Mouse (Mus musculus) urinary bladder, postnatal 10 days (tissue): ENCODE data around the gene Abhd15.

ENCODE experiments used
- DNase-seq: peaks from one replicate; pipeline ENCODE4 v3.0.0; 2022; ENCODE audit warnings: low spot score

Gene Abhd15

GRCm38 (mm10) chr11:77514832-77515636, at the start of gene Abhd15:
TSS of gene Abhd15 (plus strand) at chr11:77515121.
- no peak for DNase-seq

GRCm38 (mm10) chr11:77466544-77466943, 48.4 kb upstream of the Abhd15 start:
- no peak for DNase-seq

- no peak for DNase-seq
Measured at GRCm38 (mm10) chr11:77467157-77467556, 47.8 kb upstream of the Abhd15 start.

- no peak for DNase-seq
Measured at GRCm38 (mm10) chr11:77467784-77468183, 47.1 kb upstream of the Abhd15 start.

GRCm38 (mm10) chr11:77468397-77468796, 46.5 kb upstream of the Abhd15 start:
- DNase-seq = no peak

GRCm38 (mm10) chr11:77471407-77471806, 43.5 kb upstream of the Abhd15 start:
- DNase-seq = no peak

- DNase-seq = no peak
Measured at GRCm38 (mm10) chr11:77472775-77473174, 42.1 kb upstream of the Abhd15 start.

DNA sequence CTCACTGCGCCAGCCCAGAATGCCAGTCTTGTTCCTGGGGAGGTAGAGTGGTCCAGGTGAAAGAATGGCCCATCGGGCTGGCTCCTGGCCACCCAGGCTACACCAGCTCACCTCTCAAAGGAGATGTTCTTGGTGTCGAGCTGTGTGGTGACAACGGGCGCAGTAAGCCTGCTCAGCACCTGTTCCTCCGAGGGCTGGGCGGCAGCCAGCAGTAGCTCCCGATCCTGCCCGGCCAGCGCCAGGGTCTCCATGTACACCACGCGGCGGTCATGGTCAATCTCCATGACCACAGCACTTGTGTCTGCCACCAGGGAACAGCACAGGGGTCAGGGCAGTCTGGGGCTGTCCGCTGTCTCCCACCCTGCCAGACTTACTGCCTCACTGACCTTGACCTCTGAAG, 38.7 kb upstream of the Abhd15 start:
- DNase-seq = no peak

- no peak for DNase-seq
Measured at GRCm38 (mm10) chr11:77476895-77477294, 38.0 kb upstream of the Abhd15 start.

- DNase-seq = no peak
Measured at GRCm38 (mm10) chr11:77483043-77483442, 31.9 kb upstream of the Abhd15 start.

- no peak for DNase-seq
Measured at GRCm38 (mm10) chr11:77483510-77484255, 31.2 kb upstream of the Abhd15 start.

GRCm38 (mm10) chr11:77485229-77485628, 29.7 kb upstream of the Abhd15 start:
- no peak for DNase-seq

GRCm38 (mm10) chr11:77486798-77487197, 28.1 kb upstream of the Abhd15 start:
- DNase-seq = no peak

- DNase-seq = no peak
Measured at GRCm38 (mm10) chr11:77488771-77489581, 25.9 kb upstream of the Abhd15 start.

DNA sequence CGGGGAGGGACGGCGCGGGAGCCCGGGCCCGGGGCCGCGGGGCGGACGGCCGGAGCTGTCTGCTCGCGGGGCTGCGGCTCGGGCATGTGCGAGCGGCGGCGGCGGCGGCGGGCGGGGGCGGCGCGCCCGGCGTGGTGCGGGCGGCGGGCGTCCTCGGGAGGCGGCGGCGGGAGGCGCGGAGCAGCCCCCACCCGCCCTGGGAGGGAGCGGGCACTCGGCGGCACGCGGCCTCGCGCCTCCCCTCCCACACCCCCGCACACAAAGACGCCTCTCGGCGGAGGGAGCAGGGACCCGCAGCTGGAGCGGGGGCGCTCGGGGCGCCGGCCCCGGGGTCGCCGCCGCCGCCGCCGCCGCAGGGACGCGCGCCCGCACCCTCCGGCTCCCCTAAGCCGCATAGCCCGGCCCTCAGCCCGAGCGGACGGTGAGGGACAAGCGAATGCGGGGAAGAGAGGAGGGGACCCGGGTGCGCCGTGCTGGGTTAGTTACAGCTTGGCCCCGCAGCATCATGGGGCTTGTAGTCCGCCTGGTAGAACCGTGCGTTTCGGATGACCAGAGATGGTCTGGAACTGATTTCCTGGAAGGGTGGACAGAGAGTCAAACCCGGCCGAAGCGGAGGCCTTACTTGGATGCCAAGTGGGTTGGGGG, 25.2 kb upstream of the Abhd15 start, which contains the start of gene Ankrd13b:
Ankrd13b (minus strand) TSS at position 88 of the 645 bp plus-strand sequence.
- DNase-seq = no peak

DNA sequence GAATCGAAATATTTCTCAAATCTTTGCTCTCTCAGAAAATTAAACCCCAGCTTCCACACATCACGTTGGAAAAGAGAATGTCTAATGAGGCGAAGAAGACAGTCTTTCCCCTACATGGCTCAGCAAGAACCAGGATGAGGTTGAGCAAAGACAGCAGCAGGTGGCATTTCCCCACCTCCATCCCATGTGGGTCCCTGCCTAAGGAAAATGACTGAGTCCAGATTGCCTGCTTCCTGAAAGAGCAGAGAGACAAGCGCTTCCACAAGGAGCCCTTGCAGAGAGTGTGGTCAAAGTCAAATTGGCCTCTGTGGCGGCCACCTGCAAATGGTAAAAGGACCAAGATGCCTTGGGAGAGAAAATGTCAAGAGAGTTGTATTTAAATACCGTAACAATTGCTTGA, 24.5 kb upstream of the Abhd15 start:
- DNase-seq = no peak

- DNase-seq = peak; percentile 84
Measured at GRCm38 (mm10) chr11:77491123-77491501, 23.8 kb upstream of the Abhd15 start.

DNA sequence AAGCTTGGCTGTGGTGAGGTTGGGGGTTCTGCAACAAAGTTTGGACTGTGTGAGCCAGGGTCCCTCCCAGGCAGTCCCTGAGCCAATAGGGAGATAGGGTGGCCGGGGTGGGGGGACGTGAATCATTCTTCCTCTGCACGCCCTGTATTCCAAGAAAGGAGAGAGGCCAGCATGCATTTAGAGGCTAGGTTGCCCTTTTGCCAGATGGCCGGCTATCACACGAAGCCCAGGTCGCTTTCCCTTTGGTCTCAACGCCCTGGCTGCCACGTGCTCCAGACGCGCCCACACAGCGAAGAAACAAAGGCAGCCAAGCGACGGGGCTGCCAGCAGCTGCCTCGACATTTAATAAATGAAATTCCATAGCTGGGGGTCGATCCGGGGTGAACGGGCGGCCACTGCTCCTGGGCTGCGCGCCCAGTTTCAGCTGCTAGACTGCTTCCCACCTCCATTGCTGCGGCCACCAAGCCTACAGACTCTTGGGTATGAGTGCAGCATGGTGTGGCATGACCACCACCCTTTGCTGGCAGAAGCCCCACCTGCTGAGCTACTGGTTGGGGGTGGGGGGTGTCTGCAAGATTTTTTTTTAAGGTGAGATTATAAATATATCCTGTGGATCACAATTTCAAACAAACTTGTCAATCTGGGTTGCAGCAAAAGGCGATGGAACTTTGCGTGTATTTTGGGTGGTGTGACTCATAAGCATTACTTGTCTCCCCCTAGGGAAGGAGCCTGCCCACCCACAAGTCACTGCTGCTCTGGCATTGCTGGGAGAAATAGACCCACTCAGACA, 23.2 kb upstream of the Abhd15 start:
- no peak for DNase-seq

GRCm38 (mm10) chr11:77492311-77492871, 22.5 kb upstream of the Abhd15 start:
- no peak for DNase-seq

GRCm38 (mm10) chr11:77492911-77493332, 22.0 kb upstream of the Abhd15 start:
- peak; percentile 56 for DNase-seq
